Mouse (Mus musculus) MEL (cell line): Measurements from ENCODE around the gene Rgl1. TPM values are rescaled to one million over a fixed set of nuclear protein-coding genes. Genes with fewer than 3 reads are reported as not detected.
"Not testable (repeated sequence)": the region's sequence is repeated elsewhere in the genome, so short reads cannot be mapped to it uniquely, and the experiment has no call there.

Source experiments
- DNase-seq: peaks from one replicate; pipeline ENCODE4 v3.0.0; 2011; ENCODE audit warnings: low read depth, low spot score
- H3K27ac ChIP-seq: 2 replicates; pipeline ENCODE4 v1.5.1; 2012; ENCODE audit warnings: low read depth, mild to moderate bottlenecking, control low read depth, low read length, moderate library complexity; ENCODE audit not compliant: control insufficient read depth
- H3K27me3 ChIP-seq, 2 experiments: fragments of 150-350 bp in 1 of 2; sonication (generic) in 1 of 2; 2 replicates each; pipeline ENCODE4 v1.6.1; 2012; ENCODE audit warnings: low read length in 2 of 2, mild to moderate bottlenecking in 2 of 2, improper control_type of control experiment in 1 of 2, moderate library complexity in 1 of 2; ENCODE audit not compliant: insufficient read depth in 2 of 2, control insufficient read depth in 1 of 2
- H3K36me3 ChIP-seq, 2 experiments: 2 replicates each; pipeline ENCODE4 v1.6.1; 2012 to 2014; ENCODE audit warnings: low read length in 2 of 2, improper control_type of control experiment in 1 of 2, inconsistent platforms in 1 of 2, mild to moderate bottlenecking in 1 of 2; ENCODE audit not compliant: insufficient read depth in 2 of 2, control insufficient read depth in 1 of 2
- H3K4me1 ChIP-seq, 2 experiments: fragments of 150-350 bp in 1 of 2; sonication (generic) in 1 of 2; 2 replicates each; pipeline ENCODE4 v1.6.1; 2012; ENCODE audit warnings: low read length in 2 of 2, improper control_type of control experiment in 1 of 2, mild to moderate bottlenecking in 1 of 2; ENCODE audit not compliant: insufficient read depth in 2 of 2, control insufficient read depth in 1 of 2
- H3K4me3 ChIP-seq, 2 experiments: fragments of 150-350 bp in 1 of 2; sonication (generic) in 1 of 2; 2 replicates each; pipeline ENCODE4 v1.5.1; 2012; ENCODE audit warnings: low read depth in 2 of 2, low read length in 2 of 2, mild to moderate bottlenecking in 2 of 2, moderate library complexity in 2 of 2, control low read depth in 1 of 2, improper control_type of control experiment in 1 of 2; ENCODE audit not compliant: control insufficient read depth in 1 of 2, insufficient read depth in 1 of 2
- H3K79me2 ChIP-seq: 2 replicates; pipeline ENCODE4 v1.6.1; 2012; ENCODE audit warnings: mild to moderate bottlenecking, low read length, moderate library complexity; ENCODE audit not compliant: control insufficient read depth, poor library complexity, insufficient read depth
- H3K9ac ChIP-seq: 2 replicates; pipeline ENCODE4 v1.6.1; 2012; ENCODE audit warnings: low read depth, mild to moderate bottlenecking, control low read depth, low read length, moderate library complexity; ENCODE audit not compliant: control insufficient read depth, poor library complexity, severe bottlenecking
- H3K9me3 ChIP-seq: fragments of 150-350 bp; sonication (generic); replicated peaks from 2 replicates; pipeline ENCODE4 v1.6.1; 2012; ENCODE audit warnings: mild to moderate bottlenecking, low read length, improper control_type of control experiment, moderate library complexity; ENCODE audit not compliant: insufficient read depth
- CTCF ChIP-seq, 3 experiments: IDR thresholded peaks in 2 of 3; conservative IDR thresholded peaks in 1 of 3; 2 replicates each; pipeline ENCODE4 v1.5.1; 2011 to 2012; ENCODE audit warnings: low read length in 3 of 3, low read depth in 2 of 3, mild to moderate bottlenecking in 2 of 3, improper control_type of control experiment in 1 of 3, inconsistent platforms in 1 of 3, mixed read lengths in 1 of 3, moderate library complexity in 1 of 3; ENCODE audit not compliant: control insufficient read depth in 1 of 3, insufficient read depth in 1 of 3, poor library complexity in 1 of 3, severe bottlenecking in 1 of 3
- GABPA ChIP-seq: IDR thresholded peaks from 2 replicates; pipeline ENCODE4 v1.6.1; 2012; ENCODE audit warnings: low read depth, mild to moderate bottlenecking, inconsistent platforms, low read length, improper control_type of control experiment, moderate library complexity
- GATA1 ChIP-seq: IDR thresholded peaks from 2 replicates; pipeline ENCODE4 v1.6.1; 2011; ENCODE audit warnings: low read depth, low read length, improper control_type of control experiment
- JUND ChIP-seq: IDR thresholded peaks from 2 replicates; pipeline ENCODE4 v1.6.1; 2011; ENCODE audit warnings: low read depth, mild to moderate bottlenecking, improper control_type of control experiment, low read length
- MAX ChIP-seq: IDR thresholded peaks from 2 replicates; pipeline ENCODE4 v1.6.1; 2011; ENCODE audit warnings: low read length, improper control_type of control experiment
- MAZ ChIP-seq: IDR thresholded peaks from 2 replicates; pipeline ENCODE4 v1.6.1; 2012; ENCODE audit warnings: low read depth, mild to moderate bottlenecking, inconsistent platforms, low read length, improper control_type of control experiment
- MXI1 ChIP-seq: IDR thresholded peaks from 2 replicates; pipeline ENCODE4 v1.6.1; 2011; ENCODE audit warnings: mild to moderate bottlenecking, low read depth, low read length, improper control_type of control experiment
- NRF1 ChIP-seq: IDR thresholded peaks from 2 replicates; pipeline ENCODE4 v1.6.1; 2014; ENCODE audit warnings: low read depth, mild to moderate bottlenecking, inconsistent platforms, low read length, improper control_type of control experiment, moderate library complexity; ENCODE audit not compliant: poor library complexity, insufficient read depth, severe bottlenecking
- POLR2AphosphoS2 ChIP-seq: IDR thresholded peaks from 2 replicates; pipeline ENCODE4 v1.6.1; 2011; ENCODE audit warnings: low read length, improper control_type of control experiment
- RCOR1 ChIP-seq: IDR thresholded peaks from 2 replicates; pipeline ENCODE4 v1.6.1; 2012; ENCODE audit warnings: low read depth, mild to moderate bottlenecking, inconsistent platforms, low read length, improper control_type of control experiment
- TAL1 ChIP-seq: IDR thresholded peaks from 2 replicates; pipeline ENCODE4 v1.6.1; 2012; ENCODE audit warnings: mild to moderate bottlenecking, inconsistent platforms, low read length, moderate library complexity, mixed read lengths
- USF1 ChIP-seq: IDR thresholded peaks from 2 replicates; pipeline ENCODE4 v1.6.1; 2014; ENCODE audit warnings: low read depth, mild to moderate bottlenecking, inconsistent platforms, low read length, improper control_type of control experiment, moderate library complexity
- USF2 ChIP-seq, 2 experiments: IDR thresholded peaks; 2 replicates each; pipeline ENCODE4 v1.6.1; 2011 to 2012; ENCODE audit warnings: improper control_type of control experiment in 2 of 2, low read length in 2 of 2, borderline replicate concordance in 1 of 2, inconsistent platforms in 1 of 2, low read depth in 1 of 2, mild to moderate bottlenecking in 1 of 2; ENCODE audit not compliant: insufficient read depth in 1 of 2
- ZNF384 ChIP-seq: IDR thresholded peaks from 2 replicates; pipeline ENCODE4 v1.6.1; 2012; ENCODE audit warnings: low read depth, mild to moderate bottlenecking, inconsistent platforms, low read length, improper control_type of control experiment
- polyA plus RNA-seq, 2 experiments: library from polyadenylated mRNA; stranded (reverse) in 1 of 2; unstranded in 1 of 2; fragments of >175 nt in 1 of 2; fragments of >200 nt in 1 of 2; gene quantifications; 2 replicates each; pipeline versions ENCODE4 v1.2.1 to v1.2.4; 2012; ENCODE audit warnings: low replicate concordance in 2 of 2, low read depth in 1 of 2; ENCODE audit not compliant: insufficient read length in 2 of 2, insufficient read depth in 1 of 2, missing spikeins in 1 of 2
- total RNA-seq: library from RNA; depleted of rRNA; stranded (reverse); fragments of 300-350 nt; gene quantifications from 2 replicates; pipeline ENCODE4 v1.2.3, GENCODE M21; 2012

The Rgl1 gene
- total and polyA plus RNA-seq, 3 experiments: 0.12 to 0.39 TPM; not detected in 1

GRCm38 (mm10) chr1:152650856-152651494, 115.2 kb downstream of the Rgl1 start:
- H3K4me1 ChIP-seq: no peaks in the 10 kb centered on the region
- no peak for TF ChIP-seq POLR2AphosphoS2
- TF ChIP-seq NRF1: no peak
- TF ChIP-seq JUND: no peak
- TF ChIP-seq ZNF384: no peak
- TF ChIP-seq GATA1: no peak
- TF ChIP-seq MAZ: no peak
- no peak for TF ChIP-seq USF1
- TF ChIP-seq USF2 (IDR thresholded peaks at IDR 0.05; ENCODE audit: borderline replicate concordance in 1 of 2, insufficient read depth in 1 of 2, low read depth in 1 of 2, low read length in 2 of 2): no peak
- no peak for TF ChIP-seq MAX
- no peaks in the 10 kb centered on the region for H3K9me3 ChIP-seq
- no peak overlapping the region for H3K9ac ChIP-seq
- no peak for DNase-seq
- H3K79me2 ChIP-seq: no peaks in the 10 kb centered on the region
- H3K27me3 ChIP-seq: peaks cover 5 to 10% of the 10 kb centered on the region in 2 experiments
- no peak overlapping the region for H3K27ac ChIP-seq
- no peaks in the 10 kb centered on the region for H3K36me3 ChIP-seq
- no peak overlapping the region for H3K4me3 ChIP-seq

DNA sequence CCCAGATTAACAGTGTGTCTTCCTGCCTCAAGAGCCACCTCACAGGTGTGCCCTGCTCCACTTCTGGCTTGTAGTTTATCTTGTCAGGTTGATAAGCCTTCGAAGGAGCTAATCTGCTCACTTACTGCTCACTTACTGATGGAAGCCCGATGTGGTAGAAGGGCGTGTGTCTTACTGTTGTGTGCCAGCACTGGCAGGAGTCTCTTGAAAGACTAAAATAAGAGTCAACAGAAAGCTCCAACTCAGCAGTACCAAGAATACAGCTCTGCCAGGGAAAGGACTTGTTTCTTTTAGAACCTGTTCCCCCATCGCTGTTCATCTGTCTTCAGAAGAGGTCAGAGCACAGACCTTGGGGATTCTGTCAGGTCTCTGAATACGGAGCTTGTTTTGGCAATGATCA, 118.1 kb downstream of the Rgl1 start:
- no peaks in the 10 kb centered on the region for H3K79me2 ChIP-seq
- no peak overlapping the region for H3K9ac ChIP-seq
- no peaks in the 10 kb centered on the region for H3K36me3 ChIP-seq
- no peak overlapping the region for H3K27ac ChIP-seq
- peaks cover 1 to 10% of the 10 kb centered on the region in 2 experiments; a peak in 2 of 4 replicates for H3K27me3 ChIP-seq
- no peak overlapping the region for H3K4me3 ChIP-seq
- H3K9me3 ChIP-seq: no peaks in the 10 kb centered on the region
- H3K4me1 ChIP-seq: no peaks in the 10 kb centered on the region
- TF ChIP-seq MXI1 (no peak), NRF1 (no peak), TAL1 (no peak), RCOR1 (no peak), CTCF (IDR thresholded peaks at IDR 0.05 in 2 of 3, conservative IDR thresholded peaks at IDR 0.05 in 1 of 3; ENCODE audit: control insufficient read depth in 1 of 3, insufficient read depth in 1 of 3, low read depth in 2 of 3, low read length in 3 of 3, poor library complexity in 1 of 3, severe bottlenecking in 1 of 3) (no peak), GABPA (no peak), GATA1 (no peak)
- DNase-seq: no peak

DNA sequence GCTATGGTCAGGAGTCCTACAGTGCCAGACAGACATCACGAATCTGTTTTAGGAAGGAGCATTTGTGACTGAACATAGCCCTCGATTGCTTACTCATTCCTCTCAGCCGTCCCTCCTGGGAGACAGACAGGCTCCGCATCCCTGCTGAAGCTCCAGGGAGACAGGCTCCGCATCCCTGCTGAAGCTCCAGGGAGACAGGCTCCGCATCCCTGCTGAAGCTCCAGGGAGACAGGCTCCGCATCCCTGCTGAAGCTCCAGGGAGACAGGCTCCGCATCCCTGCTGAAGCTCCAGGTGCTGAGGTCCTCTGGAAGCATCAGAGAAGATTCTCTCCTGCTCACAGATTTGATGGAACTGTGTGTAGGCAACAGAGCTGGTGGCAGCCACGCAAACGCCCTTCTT, 123.9 kb downstream of the Rgl1 start:
- not testable (repeated sequence) for H3K36me3 ChIP-seq, H3K27me3 ChIP-seq

More for the DNA sequence above, 123.9 kb downstream of the Rgl1 start:
- not testable (repeated sequence) for DNase-seq, H3K79me2 ChIP-seq, H3K9me3 ChIP-seq, H3K27ac ChIP-seq, H3K9ac ChIP-seq, H3K4me3 ChIP-seq, H3K4me1 ChIP-seq
